Mouse (Mus musculus) G1E (cell line): Measurements from ENCODE around the gene Cdk14.

Experiments
- CTCF ChIP-seq: IDR thresholded peaks from 2 replicates; pipeline ENCODE4 v1.5.1; 2012; ENCODE audit warnings: low read depth, low read length, inconsistent platforms, mixed read lengths
- GATA1 ChIP-seq: IDR thresholded peaks from 2 replicates; pipeline ENCODE4 v1.6.1; 2012; ENCODE audit warnings: borderline replicate concordance, low read length, inconsistent platforms, mixed read lengths
- TAL1 ChIP-seq: conservative IDR thresholded peaks from 2 replicates; pipeline ENCODE4 v1.6.1; 2012; ENCODE audit warnings: low read depth, low read length, inconsistent platforms, mixed read lengths

GRCm38 (mm10) chr5:4917274-4917673, 502.8 kb downstream of the Cdk14 start:
- TF ChIP-seq CTCF = no peak
- TF ChIP-seq TAL1 = no peak
- TF ChIP-seq GATA1 = no peak
